Comparison of ENCODE assay signal across 8 mouse cellular contexts in genomic region chr15:87625236-87626023, GRCm38 (mm10).
DNase-seq lines count a peak whose midpoint lies in the region; ATAC-seq and TF ChIP-seq lines count a peak whose summit lies in the region.

No protein-coding gene starts in this region.

- H3K9ac ChIP-seq in embryonic facial prominence, embryonic 11.5 days (replicated peaks; ENCODE audit: low read length) = peak overlapping the region; percentile 77
- H3K9ac ChIP-seq in intestine, postnatal 0 days (ENCODE audit: low read depth, low read length) = peak overlapping the region; percentile 50

- no peaks in the 10 kb centered on the region for H3K36me3 ChIP-seq in embryonic facial prominence, embryonic 11.5 days (replicated peaks; ENCODE audit: control insufficient read depth, insufficient read depth, low read depth, low read length)
- no peaks in the 10 kb centered on the region for H3K36me3 ChIP-seq in intestine, postnatal 0 days (ENCODE audit: control insufficient read depth, insufficient read depth)

- WGBS in embryonic facial prominence, embryonic 11.5 days = under 1% methylated on average over 53 of the region's 68 CpGs
- WGBS in intestine, postnatal 0 days = 1% methylated on average over 67 of the region's 68 CpGs

- peak overlapping the region; percentile 65 for H3K4me3 ChIP-seq in embryonic facial prominence, embryonic 11.5 days (ENCODE audit: low read depth, low read length)
- H3K4me3 ChIP-seq in intestine, postnatal 0 days (ENCODE audit: low read depth, low read length) = peak overlapping the region; percentile 59

- peak; percentile 95 for DNase-seq in adrenal gland, postnatal 36 days
- peak; percentile 90 for DNase-seq in embryonic facial prominence, embryonic 11.5 days (ENCODE audit: low spot score)
- DNase-seq in heart, adult 11 months = peak; percentile 95
- peak; percentile 86 to 92 for DNase-seq in left cerebral cortex, postnatal 14 days (ENCODE audit: low spot score in 2 of 2)
- DNase-seq in mesoderm, embryonic 11.5 days (ENCODE audit: low read depth, low spot score) = peak; percentile 90
- DNase-seq in right cerebral cortex, postnatal 4 days = peak; percentile 96
- no peak for DNase-seq in natural killer cell, adult 2 months (ENCODE audit: low spot score in 2 of 2)

- H3K9me3 ChIP-seq in embryonic facial prominence, embryonic 11.5 days (replicated peaks; ENCODE audit: control insufficient read depth, low read length) = no peaks in the 10 kb centered on the region
- H3K9me3 ChIP-seq in intestine, postnatal 0 days (ENCODE audit: control insufficient read depth) = no peaks in the 10 kb centered on the region

- H3K27me3 ChIP-seq in embryonic facial prominence, embryonic 11.5 days (ENCODE audit: control insufficient read depth, insufficient read depth, low read length) = no peaks in the 10 kb centered on the region
- H3K27me3 ChIP-seq in intestine, postnatal 0 days (replicated peaks; ENCODE audit: control insufficient read depth, insufficient read depth, low read length) = peaks cover 52% of the 10 kb centered on the region

- H3K4me1 ChIP-seq in embryonic facial prominence, embryonic 11.5 days (ENCODE audit: control insufficient read depth, insufficient read depth, low read length) = no peaks in the 10 kb centered on the region; the same call in 1 of the 2 replicates
- no peaks in the 10 kb centered on the region for H3K4me1 ChIP-seq in intestine, postnatal 0 days (replicated peaks; ENCODE audit: control insufficient read depth, insufficient read depth, low read length)

- intact Hi-C loops in left cerebral cortex, postnatal 14 days (cut with DNase I) = loop anchor here (2.0 to 10.0 kb wide), 7 partner anchors 251 to 1027 kb away; no protein-coding TSS in a partner anchor

- ATAC-seq in embryonic facial prominence, embryonic 11.5 days (replicated peaks; ENCODE audit: insufficient number of reproducible peaks, low FRiP score, low TSS enrichment, low read depth) = peak; percentile 80
- peak; percentile 49; the same call in 1 of the 2 replicates for ATAC-seq in intestine, postnatal 0 days

- no peak overlapping the region for H3K27ac ChIP-seq in embryonic facial prominence, embryonic 11.5 days (replicated peaks; ENCODE audit: low read depth, low read length)
- H3K27ac ChIP-seq in intestine, postnatal 0 days (ENCODE audit: low read depth, low read length) = no peak overlapping the region

- peak overlapping the region; percentile 98 for H3K4me2 ChIP-seq in embryonic facial prominence, embryonic 11.5 days (ENCODE audit: low read depth, low read length)
- H3K4me2 ChIP-seq in intestine, postnatal 0 days (replicated peaks; ENCODE audit: low read depth) = peak overlapping the region; percentile 91

- TF ChIP-seq CTCF in intestine, postnatal 0 days (IDR thresholded peaks at IDR 0.05; ENCODE audit: low read depth) = peak; percentile 94

Comparison
In these comparisons a context has a peak if more than half of its experiments do, and no peak if none do; other contexts are left out.
1. DNase-seq: peak in adrenal gland, postnatal 36 days (2 of 2), embryonic facial prominence, embryonic 11.5 days (single experiment), heart, adult 11 months (single experiment), left cerebral cortex, postnatal 14 days (2 of 2), mesoderm, embryonic 11.5 days (single experiment) and right cerebral cortex, postnatal 4 days (single experiment); none in natural killer cell, adult 2 months (0 of 2).